In the genomic region with DNA sequence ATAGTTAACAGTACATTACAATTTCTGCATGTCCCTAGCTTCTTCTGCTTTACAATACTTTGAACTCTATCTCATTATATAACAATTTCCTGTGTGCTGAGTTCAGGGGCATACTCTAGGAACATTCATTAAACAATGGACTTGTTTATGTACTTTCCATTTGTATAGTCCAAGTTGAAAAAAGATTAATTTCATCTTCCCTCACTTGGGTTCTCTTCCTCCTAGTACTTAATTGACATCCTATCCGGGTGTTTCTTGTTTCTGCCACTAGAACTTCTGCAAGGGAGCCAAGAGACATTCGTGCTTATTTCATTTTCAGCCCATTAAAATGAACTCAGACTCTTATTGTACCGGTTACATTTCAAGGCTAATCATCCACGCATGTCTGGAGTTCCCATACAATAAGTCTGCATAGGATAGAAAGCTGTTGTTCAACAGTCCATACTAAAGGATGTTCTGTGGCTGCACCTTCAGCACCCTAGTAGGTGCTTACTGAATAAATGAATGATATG, we compare ENCODE assay signal across 27 mouse cellular contexts. TPM values are rescaled to one million over a fixed set of nuclear protein-coding genes. Genes with fewer than 3 reads are reported as not detected.
DNase-seq lines count a peak whose midpoint lies in the region; ATAC-seq and TF ChIP-seq lines count a peak whose summit lies in the region.
"Had no signal": no experiment of that assay in that cellular context is flagged by ENCODE, and none has a peak within 500 bp of the region (broad histone marks: within the 10 kb centered on the region; RNA-seq: fewer than 3 reads in every experiment).

No protein-coding gene starts in this region.

- no peak overlapping the region for H3K4me2 ChIP-seq in lung, embryonic 16.5 days (ENCODE audit: low read depth, low read length)
- no peak overlapping the region for H3K4me2 ChIP-seq in liver, postnatal 0 days (ENCODE audit: low read depth, low read length)
- H3K4me2 ChIP-seq: embryonic facial prominence, embryonic 12.5 days; forebrain, embryonic 13.5 days; forebrain, embryonic 15.5 days had no signal

- TF ChIP-seq CTCF in lung, adult 2 months (IDR thresholded peaks at IDR 0.05; ENCODE audit: insufficient read depth, low read length): no peak
- TF ChIP-seq CTCF in liver, postnatal 0 days (IDR thresholded peaks at IDR 0.05; ENCODE audit: low read depth): no peak

- peak; percentile 62 for ATAC-seq in lung, embryonic 16.5 days (ENCODE audit: low read depth)
- no peak for ATAC-seq in liver, postnatal 0 days
- ATAC-seq: activated CD4-positive, CD25-positive, alpha-beta regulatory T cell, adult 4 months; forebrain, embryonic 13.5 days; forebrain, embryonic 15.5 days; Patski had no signal

- TF ChIP-seq POLR2A in lung, adult 2 months (IDR thresholded peaks at IDR 0.05; ENCODE audit: borderline replicate concordance, extremely low read depth, low read depth, low read length): no peak

- TF ChIP-seq EP300 in liver, postnatal 0 days (IDR thresholded peaks at IDR 0.05; ENCODE audit: low read depth): no peak

- H3K9ac ChIP-seq in lung, embryonic 16.5 days (ENCODE audit: low read length): no peak overlapping the region
- no peak overlapping the region for H3K9ac ChIP-seq in liver, postnatal 0 days (replicated peaks)
- H3K9ac ChIP-seq: embryonic facial prominence, embryonic 12.5 days; forebrain, embryonic 13.5 days; forebrain, embryonic 15.5 days had no signal

- DNase-seq in lung, adult 18-20 months: no peak
- DNase-seq in lung, postnatal 10 days: peak; percentile 43
- no peak for DNase-seq in lung, adult 2 months
- DNase-seq in lung, postnatal 25 days (ENCODE audit: low spot score): peak; percentile 13
- no peak for DNase-seq in gastrocnemius, adult 8-10 months (ENCODE audit: low spot score in 2 of 2)
- no peak for DNase-seq in liver, postnatal 0 days
- DNase-seq: adrenal gland, adult 8-10 months; adrenal gland, postnatal 14 days; adrenal gland, postnatal 36 days; cerebellum, adult 11-12 months; cerebellum, adult 2 months; cerebellum, adult 9-10 months; cerebellum, postnatal 10 days; cerebellum, postnatal 25 days had no signal

- H3K27me3 ChIP-seq in lung, embryonic 16.5 days (ENCODE audit: control insufficient read depth, insufficient read depth, low read depth, low read length): no peaks in the 10 kb centered on the region
- no peaks in the 10 kb centered on the region for H3K27me3 ChIP-seq in liver, postnatal 0 days (ENCODE audit: insufficient read depth, low read length)
- H3K27me3 ChIP-seq: embryonic facial prominence, embryonic 12.5 days; forebrain, embryonic 13.5 days; forebrain, embryonic 15.5 days; Patski had no signal

- no peaks in the 10 kb centered on the region for H3K4me1 ChIP-seq in lung, embryonic 16.5 days (replicated peaks; ENCODE audit: control insufficient read depth, insufficient read depth, low read length)
- no peaks in the 10 kb centered on the region; the same call in 1 of the 2 replicates for H3K4me1 ChIP-seq in lung, adult 2 months (ENCODE audit: control insufficient read depth, insufficient read depth, low read length)
- no peaks in the 10 kb centered on the region for H3K4me1 ChIP-seq in liver, postnatal 0 days (ENCODE audit: insufficient read depth)
- H3K4me1 ChIP-seq: embryonic facial prominence, embryonic 10.5 days; embryonic facial prominence, embryonic 12.5 days had no signal

- no peak overlapping the region for H3K27ac ChIP-seq in lung, embryonic 16.5 days (ENCODE audit: low read length)
- H3K27ac ChIP-seq in liver, postnatal 0 days (ENCODE audit: low read depth): no peak overlapping the region
- H3K27ac ChIP-seq: embryonic facial prominence, embryonic 10.5 days; embryonic facial prominence, embryonic 12.5 days; forebrain, embryonic 13.5 days; forebrain, embryonic 15.5 days had no signal

- H3K36me3 ChIP-seq in lung, embryonic 16.5 days (ENCODE audit: control insufficient read depth, insufficient read depth, low read length): peaks cover 3% of the 10 kb centered on the region; the same call in 1 of the 2 replicates
- H3K36me3 ChIP-seq in liver, postnatal 0 days (replicated peaks; ENCODE audit: insufficient read depth, low read length): no peaks in the 10 kb centered on the region

- H3K4me3 ChIP-seq in lung, embryonic 16.5 days (ENCODE audit: low read length): no peak overlapping the region
- H3K4me3 ChIP-seq in lung, adult 2 months (replicated peaks; ENCODE audit: extremely low read depth, low read depth, low read length): no peak overlapping the region
- H3K4me3 ChIP-seq in liver, postnatal 0 days (ENCODE audit: low read depth, low read length): no peak overlapping the region
- H3K4me3 ChIP-seq: embryonic facial prominence, embryonic 10.5 days; embryonic facial prominence, embryonic 12.5 days; forebrain, embryonic 13.5 days; forebrain, embryonic 15.5 days had no signal

- no peaks in the 10 kb centered on the region for H3K9me3 ChIP-seq in lung, embryonic 16.5 days (ENCODE audit: control insufficient read depth, low read length)
- no peaks in the 10 kb centered on the region for H3K9me3 ChIP-seq in liver, postnatal 0 days (ENCODE audit: low read length)
- H3K9me3 ChIP-seq: embryonic facial prominence, embryonic 10.5 days; embryonic facial prominence, embryonic 12.5 days; forebrain, embryonic 13.5 days; forebrain, embryonic 15.5 days; G1E had no signal

- 72% methylated on average over 4 of the region's 4 CpGs for WGBS in lung, embryonic 16.5 days
- 56% methylated on average over 4 of the region's 4 CpGs for WGBS in lung, adult 2 months
- 85% methylated on average over 4 of the region's 4 CpGs for WGBS in liver, postnatal 0 days (ENCODE audit: insufficient replicate concordance)

RNA-seq across cellular contexts. Expression of a gene that starts 8.3 kb away (rescaled TPM):
- 101 and 105 TPM in 2 replicates for polyA plus RNA-seq in lung, embryonic 16.5 days (2015; fragmentation: Nextera tagmentation; extraction: Ambion mirVana)
- 4.4 and 4.7 TPM in 2 replicates for polyA plus RNA-seq in lung, adult 2 months (2012; rRNA removed)
- total RNA-seq in gastrocnemius, adult 8-10 months (2022): 1 to 10 TPM in 1 of 4 experiments, under 1 TPM in 3; 0.53 to 1.2 (median 0.75) TPM
- 50.9 and 60.5 TPM in 2 replicates for polyA plus RNA-seq in liver, postnatal 0 days (2015; fragmentation: Nextera tagmentation; extraction: Ambion mirVana)

RNA-seq across cellular contexts. Expression of a gene that starts 9.7 kb away (rescaled TPM):
- 8.9 and 9.7 TPM in 2 replicates for polyA plus RNA-seq in lung, embryonic 16.5 days (2015; fragmentation: Nextera tagmentation; extraction: Ambion mirVana)
- 5.3 and 6.0 TPM in 2 replicates for polyA plus RNA-seq in lung, adult 2 months (2012; rRNA removed)
- 10 to 100 TPM; 13.0 to 15.2 (median 14.0) TPM for total RNA-seq in gastrocnemius, adult 8-10 months (2022)
- 1.5 and 1.7 TPM in 2 replicates for polyA plus RNA-seq in liver, postnatal 0 days (2015; fragmentation: Nextera tagmentation; extraction: Ambion mirVana)

RNA-seq across cellular contexts. Expression of a gene that starts 55.6 kb away (rescaled TPM):
- 1.3 and 1.5 TPM in 2 replicates for polyA plus RNA-seq in lung, embryonic 16.5 days (2015; fragmentation: Nextera tagmentation; extraction: Ambion mirVana)
- polyA plus RNA-seq in lung, adult 2 months (2012; rRNA removed): 0.05 and 0.12 TPM in 2 replicates
- total RNA-seq in gastrocnemius, adult 8-10 months (2022): under 1 TPM in 1 of 4 experiments, not detected in 3; 0.11 TPM
- 2.0 and 2.1 TPM in 2 replicates for polyA plus RNA-seq in liver, postnatal 0 days (2015; fragmentation: Nextera tagmentation; extraction: Ambion mirVana)

RNA-seq across cellular contexts. Expression of a gene that starts 56.0 kb away (rescaled TPM):
- not detected in 2 replicates for polyA plus RNA-seq in lung, embryonic 16.5 days (2015; fragmentation: Nextera tagmentation; extraction: Ambion mirVana)
- not detected in 2 replicates for polyA plus RNA-seq in lung, adult 2 months (2012; rRNA removed)
- total RNA-seq in gastrocnemius, adult 8-10 months (2022): not detected
- not detected in 2 replicates for polyA plus RNA-seq in liver, postnatal 0 days (2015; fragmentation: Nextera tagmentation; extraction: Ambion mirVana)
- total RNA-seq: adrenal gland, adult 18-20 months; adrenal gland, adult 8-10 months; adrenal gland, postnatal 14 days; adrenal gland, postnatal 36 days had no signal
- polyA plus RNA-seq: activated CD4-positive, CD25-positive, alpha-beta regulatory T cell, adult 4 months; C2C12; cerebellum, adult 2 months; cortical plate, adult 2 months; embryonic facial prominence, embryonic 10.5 days; embryonic facial prominence, embryonic 12.5 days; embryonic facial prominence, embryonic 14.5 days; forebrain, embryonic 11.5 days; forebrain, embryonic 13.5 days; forebrain, embryonic 15.5 days; G1E; Patski had no signal

Comparison
In these comparisons a context has a peak if more than half of its experiments do, and no peak if none do; other contexts are left out.
1. DNase-seq: peak in lung, postnatal 10 days (single experiment) and lung, postnatal 25 days (single experiment); none in lung, adult 18-20 months (0 of 2), lung, adult 2 months (single experiment), gastrocnemius, adult 8-10 months (0 of 2) and liver, postnatal 0 days (single experiment).